Mouse (Mus musculus) heart, embryonic 16.5 days (tissue): ENCODE data around the gene Tcf12. TPM values are rescaled to one million over a fixed set of nuclear protein-coding genes. Genes with fewer than 3 reads are reported as not detected.
A peak's percentile ranks its signal among the peaks of the same experiment; 100 is the strongest.

Experiments used
- ATAC-seq: fragments of 200-750 bp; cut with Nextera tagmentation; replicated peaks from 2 replicates; pipeline ENCODE4 v1.8.0; 2017; ENCODE audit warnings: moderate number of reproducible peaks; ENCODE audit not compliant: insufficient read depth, low FRiP score; ENCODE audit errors: extremely low read depth
- H3K27ac ChIP-seq: fragments of 300-500 bp; sonication (generic); 2 replicates; pipeline ENCODE4 v1.5.1; 2014; ENCODE audit warnings: mild to moderate bottlenecking, low read length, control low read depth, moderate library complexity
- H3K27me3 ChIP-seq: fragments of 300-500 bp; sonication (generic); 2 replicates; pipeline ENCODE4 v1.6.1; 2014; ENCODE audit warnings: low read length, mixed read lengths; ENCODE audit not compliant: control insufficient read depth, insufficient read depth
- H3K36me3 ChIP-seq: fragments of 300-500 bp; sonication (generic); 2 replicates; pipeline ENCODE4 v1.6.1; 2014; ENCODE audit not compliant: control insufficient read depth, insufficient read depth
- H3K4me1 ChIP-seq: fragments of 300-500 bp; sonication (generic); 2 replicates; pipeline ENCODE4 v1.6.1; 2014; ENCODE audit warnings: low read length, mixed read lengths; ENCODE audit not compliant: control insufficient read depth, insufficient read depth
- H3K4me2 ChIP-seq: fragments of 300-500 bp; sonication (generic); 2 replicates; pipeline ENCODE4 v1.6.1; 2014; ENCODE audit warnings: low read depth, mild to moderate bottlenecking, control low read depth, low read length
- H3K4me3 ChIP-seq: fragments of 300-500 bp; sonication (generic); 2 replicates; pipeline ENCODE4 v1.5.1; 2014; ENCODE audit warnings: mild to moderate bottlenecking, control low read depth, low read length
- H3K9ac ChIP-seq: fragments of 300-500 bp; sonication (generic); 2 replicates; pipeline ENCODE4 v1.6.1; 2014; ENCODE audit warnings: low read length, control low read depth
- H3K9me3 ChIP-seq: fragments of 300-500 bp; sonication (generic); replicated peaks from 2 replicates; pipeline ENCODE4 v1.6.1; 2016; ENCODE audit warnings: low read length; ENCODE audit not compliant: control insufficient read depth
- WGBS: fragments of 180-500 bp; shearing (Covaris S2); extraction: QIAGEN DNeasy Blood & Tissue Kit; methylation state at CpG from one replicate; pipeline ENCODE4 v1.1.7; 2014; 5-methylcytosine and 5-hydroxymethylcytosine counted together
- polyA plus RNA-seq: library from polyadenylated mRNA; unstranded; fragments of >200 nt; fragmentation: Nextera tagmentation; extraction: Ambion mirVana; gene quantifications from 2 replicates; pipeline ENCODE4 v1.2.1, GENCODE M21; 2015

Gene Tcf12
- polyA plus RNA-seq, 1 experiment from 2014 or later: 32.3 TPM

DNA sequence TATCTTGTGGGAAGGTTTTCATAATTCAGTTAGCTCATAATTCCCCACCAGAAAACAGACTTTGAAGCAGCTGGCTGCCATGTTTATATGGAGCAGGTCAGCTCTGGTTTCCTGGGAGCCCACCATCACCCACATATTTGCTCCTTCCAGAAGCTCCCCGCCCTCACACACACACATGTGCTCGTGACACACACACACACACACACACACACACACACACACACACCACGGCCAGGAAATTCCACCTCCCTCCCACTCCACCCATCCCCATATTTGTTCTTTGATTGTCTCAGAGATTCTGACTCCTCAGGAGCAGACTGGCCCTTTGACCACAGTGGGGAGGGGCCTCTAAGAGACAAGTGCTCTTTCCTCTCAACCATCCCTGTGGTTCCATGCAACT lies 289.7 kb downstream of the Tcf12 start:
- H3K36me3 ChIP-seq: no peaks in the 10 kb centered on the region
- no peaks in the 10 kb centered on the region for H3K27me3 ChIP-seq
- H3K4me3 ChIP-seq: no peak overlapping the region
- H3K9ac ChIP-seq: no peak overlapping the region
- ATAC-seq: no peak
- 67% methylated on average over 3 of the region's 3 CpGs for WGBS
- peaks cover 13% of the 10 kb centered on the region for H3K4me1 ChIP-seq
- no peak overlapping the region for H3K27ac ChIP-seq
- H3K4me2 ChIP-seq: no peak overlapping the region
- H3K9me3 ChIP-seq: no peaks in the 10 kb centered on the region

DNA sequence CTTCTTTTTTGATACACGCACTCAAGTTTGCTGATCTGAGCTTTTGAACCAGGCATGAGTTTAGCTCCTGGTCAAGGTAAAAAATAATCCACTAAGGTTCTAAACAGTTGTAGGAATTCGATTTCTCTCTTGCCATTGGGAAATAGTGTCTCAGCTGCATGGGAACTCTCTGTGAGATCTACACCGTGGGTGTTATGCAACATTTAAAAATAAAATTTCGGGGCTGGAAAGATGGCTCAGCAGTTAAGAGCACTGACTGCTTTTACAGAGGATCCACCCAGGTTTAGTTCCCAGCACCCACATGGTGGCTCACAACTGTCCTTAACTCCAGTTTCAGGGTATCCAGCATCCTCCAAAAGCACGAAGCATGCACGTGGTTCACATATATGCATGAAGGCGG lies 293.2 kb downstream of the Tcf12 start:
- no peak overlapping the region for H3K4me3 ChIP-seq
- H3K27ac ChIP-seq: no peak overlapping the region
- ATAC-seq: no peak
- no peak overlapping the region for H3K4me2 ChIP-seq
- 85% methylated on average over 7 of the region's 7 CpGs for WGBS
- no peaks in the 10 kb centered on the region for H3K36me3 ChIP-seq
- H3K27me3 ChIP-seq: no peaks in the 10 kb centered on the region
- H3K9me3 ChIP-seq: no peaks in the 10 kb centered on the region
- H3K9ac ChIP-seq: no peak overlapping the region
- no peaks in the 10 kb centered on the region for H3K4me1 ChIP-seq

DNA sequence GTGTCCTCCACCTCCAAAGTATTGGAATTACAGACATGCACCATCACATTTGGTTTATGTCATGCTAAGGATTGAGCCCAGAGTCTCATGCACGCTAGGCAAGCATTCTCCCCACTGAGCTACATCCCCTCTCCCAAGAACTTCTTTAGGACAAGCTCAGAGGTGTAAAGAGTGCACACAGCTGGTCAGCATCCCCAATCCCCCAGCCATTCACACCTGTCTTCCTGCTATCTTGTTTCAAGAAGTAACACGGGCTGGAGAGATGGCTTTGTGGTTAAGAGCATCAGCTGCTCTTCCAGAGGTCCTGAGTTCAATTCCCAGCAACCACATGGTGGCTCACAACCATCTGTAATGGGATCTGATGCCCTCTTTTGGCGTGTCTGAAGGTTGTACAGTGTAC lies 295.6 kb downstream of the Tcf12 start:
- Histone ChIP-seq H3K9ac (no peak overlapping the region), H3K4me3 (no peak overlapping the region), H3K36me3 (no peaks in the 10 kb centered on the region), H3K4me1 (no peaks in the 10 kb centered on the region), H3K9me3 (no peaks in the 10 kb centered on the region), H3K27me3 (no peaks in the 10 kb centered on the region), H3K4me2 (no peak overlapping the region), H3K27ac (no peak overlapping the region)
- ATAC-seq: no peak
- WGBS: 50% methylated on average over 3 of the region's 3 CpGs

DNA sequence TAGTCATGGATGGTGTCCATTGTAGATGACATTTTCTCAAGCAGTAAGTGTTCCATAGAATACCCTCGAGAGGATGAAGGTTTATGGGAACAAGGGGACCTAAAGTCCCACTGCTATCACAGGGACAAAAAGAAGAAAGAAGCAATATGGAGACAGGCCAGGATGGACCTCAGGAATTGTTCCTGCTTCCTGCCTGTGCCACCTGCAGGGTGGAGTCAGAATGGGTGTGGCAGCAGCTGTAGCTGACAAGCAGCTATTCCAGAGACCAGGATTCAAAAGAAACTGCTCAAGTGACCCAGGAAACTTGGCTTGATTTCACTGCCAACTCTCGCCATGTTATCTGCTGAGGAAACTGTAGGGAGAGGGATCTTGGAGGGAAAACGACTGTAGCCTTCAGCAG lies 298.1 kb downstream of the Tcf12 start:
- ATAC-seq: no peak
- no peaks in the 10 kb centered on the region for H3K9me3 ChIP-seq
- no peak overlapping the region for H3K27ac ChIP-seq
- no peaks in the 10 kb centered on the region for H3K36me3 ChIP-seq
- no peaks in the 10 kb centered on the region for H3K27me3 ChIP-seq
- H3K4me3 ChIP-seq: no peak overlapping the region
- H3K9ac ChIP-seq: no peak overlapping the region
- H3K4me2 ChIP-seq: no peak overlapping the region
- no peaks in the 10 kb centered on the region for H3K4me1 ChIP-seq
- 63% methylated on average over 3 of the region's 3 CpGs for WGBS

DNA sequence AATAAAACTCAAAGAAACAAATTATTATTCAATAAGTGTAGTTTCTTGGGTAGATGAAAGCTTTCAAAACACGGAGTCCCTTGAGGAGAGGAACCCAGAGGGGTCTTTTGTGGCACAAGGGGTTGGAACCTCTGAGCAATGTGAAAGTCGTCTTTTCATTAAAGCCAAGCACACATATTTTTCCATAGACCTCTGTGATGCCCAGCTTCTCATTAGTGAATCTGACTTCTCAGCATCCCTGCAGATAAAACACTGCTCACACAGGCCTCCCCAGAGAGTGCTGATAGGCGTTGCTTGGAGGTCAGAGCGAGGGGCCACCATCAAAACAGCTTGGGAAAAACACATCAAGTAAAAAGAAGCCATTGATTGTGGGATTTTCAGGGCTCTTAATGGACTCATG lies 298.8 kb downstream of the Tcf12 start:
- H3K36me3 ChIP-seq: no peaks in the 10 kb centered on the region
- no peaks in the 10 kb centered on the region for H3K9me3 ChIP-seq
- 63% methylated on average over 4 of the region's 4 CpGs for WGBS
- no peaks in the 10 kb centered on the region for H3K4me1 ChIP-seq
- no peak overlapping the region for H3K9ac ChIP-seq
- H3K4me3 ChIP-seq: no peak overlapping the region
- no peak overlapping the region for H3K27ac ChIP-seq
- no peak for ATAC-seq
- no peak overlapping the region for H3K4me2 ChIP-seq
- no peaks in the 10 kb centered on the region for H3K27me3 ChIP-seq

DNA sequence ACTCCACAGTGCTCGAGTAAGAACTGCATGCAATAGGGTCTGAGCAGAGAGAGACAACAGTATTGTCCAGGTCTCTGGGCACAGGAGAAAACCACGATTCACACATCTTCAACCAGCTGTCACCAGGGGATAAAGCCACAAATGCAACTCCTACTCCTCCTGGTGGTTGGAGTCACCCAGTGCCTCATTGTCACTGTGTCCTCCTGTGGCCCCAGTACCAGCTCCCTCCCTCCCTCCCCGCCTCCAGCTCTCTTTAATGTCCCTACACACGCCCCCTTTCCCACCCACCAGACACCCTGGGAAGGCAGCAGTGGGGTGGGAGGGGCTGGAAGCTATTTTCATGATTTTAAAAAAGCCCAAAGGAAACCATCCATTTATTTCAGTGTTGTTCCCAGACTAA lies 299.3 kb downstream of the Tcf12 start:
- Histone ChIP-seq H3K9me3 (no peaks in the 10 kb centered on the region), H3K9ac (no peak overlapping the region), H3K4me3 (no peak overlapping the region), H3K36me3 (no peaks in the 10 kb centered on the region), H3K4me2 (no peak overlapping the region), H3K27ac (no peak overlapping the region), H3K27me3 (no peaks in the 10 kb centered on the region), H3K4me1 (no peaks in the 10 kb centered on the region)
- WGBS: 37% methylated on average over 4 of the region's 4 CpGs
- ATAC-seq: no peak; the same call in 1 of the 2 replicates

DNA sequence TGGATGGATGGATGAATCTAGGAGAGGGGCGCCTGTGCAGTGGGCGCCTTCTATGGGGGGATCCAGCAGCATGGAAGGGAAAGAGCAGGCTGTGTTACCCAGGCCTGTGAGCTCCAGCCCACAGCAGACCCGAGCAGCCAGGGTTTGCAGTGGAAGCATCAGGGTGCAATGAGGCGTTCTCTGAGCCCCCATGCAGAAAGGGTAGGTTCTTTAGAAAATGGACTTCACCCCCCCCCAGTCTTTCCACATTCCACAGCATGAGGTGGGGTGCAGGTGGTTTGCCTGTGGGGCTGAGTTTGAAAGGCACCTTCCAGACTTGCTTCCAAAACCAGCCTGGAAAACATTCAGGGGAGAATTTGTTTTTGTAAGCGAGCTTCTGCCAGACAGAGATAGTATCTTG lies 300.3 kb downstream of the Tcf12 start:
- H3K36me3 ChIP-seq: no peaks in the 10 kb centered on the region

DNA sequence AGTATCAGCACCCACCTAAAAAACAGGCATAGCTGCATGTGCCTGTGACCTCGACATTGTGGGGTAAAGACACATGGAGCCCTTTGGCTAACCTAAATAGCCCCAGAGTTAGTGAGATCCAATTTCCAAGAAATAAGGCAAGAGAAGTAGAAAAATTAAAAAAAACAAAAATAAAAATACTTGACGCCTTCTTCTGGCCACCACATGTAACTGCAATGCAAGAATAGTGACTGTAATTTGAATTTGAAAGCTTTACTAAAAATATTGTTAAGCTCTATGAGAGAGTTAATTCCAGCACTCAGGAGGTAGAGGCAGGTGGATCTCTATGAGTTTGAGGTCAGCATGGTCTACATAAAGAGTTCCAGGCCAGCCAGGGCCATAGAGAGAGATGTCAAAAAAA lies 300.9 kb downstream of the Tcf12 start:
- 74% methylated on average over 2 of the region's 2 CpGs for WGBS
- Histone ChIP-seq H3K9me3 (no peaks in the 10 kb centered on the region), H3K27me3 (no peaks in the 10 kb centered on the region), H3K36me3 (no peaks in the 10 kb centered on the region), H3K4me2 (no peak overlapping the region), H3K4me1 (no peaks in the 10 kb centered on the region), H3K4me3 (no peak overlapping the region), H3K9ac (no peak overlapping the region), H3K27ac (no peak overlapping the region)
- ATAC-seq: no peak

More for the DNA sequence above, 300.3 kb downstream of the Tcf12 start:
- no peak overlapping the region for H3K9ac ChIP-seq
- H3K4me2 ChIP-seq: no peak overlapping the region
- H3K27ac ChIP-seq: no peak overlapping the region
- H3K9me3 ChIP-seq: no peaks in the 10 kb centered on the region
- WGBS: 61% methylated on average over 5 of the region's 5 CpGs
- no peaks in the 10 kb centered on the region for H3K27me3 ChIP-seq
- no peak for ATAC-seq
- H3K4me1 ChIP-seq: no peaks in the 10 kb centered on the region
- H3K4me3 ChIP-seq: no peak overlapping the region

DNA sequence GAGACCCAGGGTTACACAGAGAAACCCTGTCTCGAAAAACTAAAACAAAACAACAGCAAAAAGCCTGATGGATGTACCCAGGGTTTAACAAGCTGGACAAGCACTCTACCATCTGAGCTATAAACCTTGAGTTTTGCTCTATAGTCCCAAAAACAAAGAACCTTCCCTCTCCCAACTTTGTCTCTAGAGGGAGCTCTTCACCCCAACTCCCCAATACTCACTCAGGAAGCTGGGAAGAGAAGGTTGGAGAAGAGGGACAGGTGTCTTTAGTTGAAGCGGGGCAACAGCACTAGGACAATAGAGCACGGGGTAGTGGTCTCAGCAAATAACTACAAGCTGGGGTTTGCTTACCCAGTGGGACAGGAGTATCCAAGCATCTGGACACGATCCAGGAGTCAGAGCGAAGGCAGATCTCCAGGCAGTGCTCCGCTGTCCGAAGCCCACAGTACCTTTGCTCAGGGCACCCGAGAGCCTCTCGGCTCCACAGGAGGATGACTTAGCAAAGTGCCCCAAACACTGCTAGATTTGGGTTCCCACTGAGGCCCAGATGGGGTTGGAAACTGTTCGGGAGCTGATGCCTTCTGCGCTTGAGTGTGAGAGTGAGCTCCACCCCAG lies 302.9 kb downstream of the Tcf12 start:
- WGBS: 35% methylated on average over 11 of the region's 11 CpGs
- Histone ChIP-seq H3K4me3 (peak overlapping the region; percentile 19; the same call in 1 of the 2 replicates), H3K4me1 (no peaks in the 10 kb centered on the region), H3K9ac (no peak overlapping the region), H3K4me2 (peak overlapping the region; percentile 56), H3K27ac (no peak overlapping the region), H3K27me3 (no peaks in the 10 kb centered on the region), H3K36me3 (no peaks in the 10 kb centered on the region), H3K9me3 (no peaks in the 10 kb centered on the region)
- ATAC-seq: no peak
